Mouse (Mus musculus) monocyte, adult 5-6 weeks (primary cell): ENCODE measurements around the gene Parp9. TPM values are rescaled to one million over a fixed set of nuclear protein-coding genes. Genes with fewer than 3 reads are reported as not detected.
A peak's percentile ranks its signal among the peaks of the same experiment; 100 is the strongest.
"Not testable (repeated sequence)": the region's sequence is repeated elsewhere in the genome, so short reads cannot be mapped to it uniquely, and the experiment has no call there.

Experiments used
- ATAC-seq: fragments of 153-309, 156-312 bp; replicated peaks from 2 replicates; pipeline ENCODE4 v1.8.0; 2017; ENCODE audit warnings: mild to moderate bottlenecking; ENCODE audit not compliant: low TSS enrichment, insufficient number of reproducible peaks, severe bottlenecking, poor library complexity, low FRiP score
- total RNA-seq: library from RNA; stranded (forward); fragments of 200-1000, 200-491, 200-594 nt; gene quantifications from 3 replicates; pipeline ENCODE4 v1.2.3, GENCODE M21; 2017

The Parp9 gene
- total RNA-seq, 1 experiment from 2014 or later, result 79.8 TPM

DNA sequence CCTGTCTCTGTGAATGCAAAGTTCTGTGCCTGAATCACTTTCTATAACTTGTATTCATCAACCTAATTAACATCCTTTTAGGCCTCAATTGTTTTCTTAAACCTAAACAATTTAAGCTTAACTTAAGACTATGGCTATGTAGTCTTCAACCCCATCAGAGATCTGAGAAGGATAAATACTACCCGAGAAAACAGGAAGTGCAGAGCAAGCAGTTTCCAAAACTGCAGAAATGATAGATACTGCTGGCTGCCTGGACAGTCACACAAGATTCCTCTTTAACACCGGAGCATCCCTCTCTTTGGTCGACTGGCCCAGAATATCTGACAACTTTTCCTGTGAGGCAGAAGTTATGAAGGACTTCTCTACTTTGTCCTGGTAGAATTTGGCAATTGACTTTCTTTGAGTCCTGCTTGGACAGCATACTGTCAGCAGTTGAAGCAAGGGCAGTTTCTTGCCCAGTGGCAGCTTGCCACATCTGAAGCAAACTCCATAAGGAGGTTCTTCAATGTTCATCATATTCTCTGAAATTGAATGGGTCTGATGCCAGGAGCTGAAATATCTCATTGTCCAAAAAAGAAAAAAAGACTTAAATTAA, 15.9 kb upstream of the Parp9 start:
- no peak for ATAC-seq

DNA sequence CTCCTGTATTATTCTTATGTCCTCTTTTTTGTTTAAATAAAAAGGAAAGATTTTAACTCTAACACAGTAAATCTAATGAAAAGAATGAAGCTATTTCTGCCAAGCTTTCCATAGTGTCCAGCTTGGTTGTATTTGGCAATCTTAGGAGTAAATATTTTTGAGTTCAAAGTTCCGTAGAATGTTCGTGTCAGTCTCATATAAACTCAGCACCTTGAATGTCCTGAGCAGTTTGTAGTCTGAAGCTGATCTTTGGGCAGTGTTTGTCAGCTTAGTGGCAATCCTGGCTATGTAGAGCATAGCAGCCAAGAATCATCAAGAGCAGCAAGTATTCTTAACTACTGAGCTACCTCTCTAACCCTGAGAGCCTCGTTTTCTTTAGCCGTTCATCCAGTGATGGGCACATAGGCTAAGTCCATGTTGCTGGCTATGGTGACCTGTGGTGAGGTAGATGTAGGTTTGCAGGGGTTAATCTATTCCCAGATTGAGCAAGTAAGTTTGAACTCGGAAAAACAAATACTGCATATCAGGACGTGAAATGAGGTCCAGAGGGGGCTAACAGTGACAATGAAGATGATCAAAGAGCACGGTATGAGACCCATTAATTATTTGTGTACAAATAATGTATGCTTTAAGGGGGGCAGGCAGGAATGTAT, 14.6 kb upstream of the Parp9 start:
- ATAC-seq, result no peak

DNA sequence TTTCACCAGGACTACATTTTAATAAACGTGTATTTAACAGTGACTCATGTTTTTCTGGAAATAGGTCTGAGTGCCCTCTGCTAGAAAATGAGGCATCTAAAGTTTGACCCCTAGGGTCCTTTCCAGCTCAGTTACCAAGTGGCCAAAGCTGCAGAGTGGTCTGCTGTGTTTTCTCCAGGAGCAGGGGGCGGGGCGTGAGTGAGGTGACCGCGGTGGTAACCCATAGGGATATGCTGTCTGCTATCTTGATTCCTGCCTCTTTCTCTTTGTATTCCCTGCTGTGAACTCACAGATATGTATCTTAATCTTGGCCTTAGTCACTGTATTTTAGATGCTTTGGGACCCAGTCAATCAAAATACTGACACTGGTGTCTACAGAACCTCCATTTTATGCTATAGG, 13.9 kb upstream of the Parp9 start:
- ATAC-seq, result no peak

DNA sequence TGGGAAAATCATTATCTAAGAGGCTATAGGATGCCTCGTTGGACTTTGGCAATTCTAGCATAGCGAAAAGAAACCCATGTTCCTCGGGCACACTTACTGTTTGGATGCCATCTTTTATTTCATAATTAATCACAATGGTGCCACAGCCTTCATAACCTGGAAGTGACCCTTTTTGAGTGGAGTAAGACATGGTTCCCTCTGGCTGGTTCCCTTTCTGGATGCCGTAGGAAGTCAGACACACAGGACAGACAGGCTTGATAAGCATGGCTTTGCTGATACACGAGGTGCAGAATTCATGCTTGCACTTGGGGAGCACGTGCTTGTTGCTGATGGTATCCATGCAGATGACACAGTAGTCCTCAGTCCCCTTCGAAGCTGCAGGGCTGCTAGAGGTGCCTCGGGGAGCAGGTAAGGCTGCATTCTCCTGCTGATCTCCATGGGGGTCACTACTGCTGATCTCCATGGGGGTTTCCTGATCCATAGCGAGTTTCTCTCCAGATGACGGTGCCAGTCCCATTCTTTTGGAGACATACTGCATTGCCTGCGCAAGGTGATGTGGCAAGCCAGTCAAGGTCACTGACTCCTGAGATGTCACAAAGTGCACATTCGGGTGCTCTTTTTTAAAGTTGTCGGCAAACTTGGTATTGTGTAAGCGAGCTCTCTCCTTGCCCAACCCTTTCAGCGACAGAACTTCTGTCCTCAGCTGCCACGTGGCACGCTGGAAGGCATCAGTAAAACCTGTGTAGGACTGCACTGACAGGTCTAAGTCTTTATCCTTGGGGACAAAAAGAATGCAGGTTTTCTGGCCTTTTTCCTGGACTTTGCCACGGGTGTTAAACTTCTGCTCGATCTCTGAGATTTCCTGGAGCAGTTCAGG, 5.9 kb upstream of the Parp9 start:
- ATAC-seq, result no peak

DNA sequence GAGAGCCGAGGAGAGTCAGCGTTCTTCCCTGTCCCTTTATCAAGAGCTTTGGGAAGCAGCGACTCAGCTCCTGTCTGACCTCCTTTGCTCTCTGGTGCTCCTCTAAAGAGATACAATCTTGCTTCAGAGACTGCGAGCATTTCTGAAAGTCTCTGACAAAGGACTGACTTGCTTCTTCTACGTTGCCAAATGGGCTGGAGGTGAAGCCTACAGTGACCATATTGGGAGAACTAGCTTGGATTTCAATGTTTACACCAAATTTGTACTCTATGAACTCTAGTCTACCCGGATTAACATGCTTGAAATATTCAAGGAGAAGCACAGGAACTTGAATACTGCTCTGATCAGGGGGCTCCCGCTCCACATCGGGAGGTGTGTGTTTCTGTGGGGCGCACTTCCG, 5.1 kb upstream of the Parp9 start:
- ATAC-seq, result no peak

DNA sequence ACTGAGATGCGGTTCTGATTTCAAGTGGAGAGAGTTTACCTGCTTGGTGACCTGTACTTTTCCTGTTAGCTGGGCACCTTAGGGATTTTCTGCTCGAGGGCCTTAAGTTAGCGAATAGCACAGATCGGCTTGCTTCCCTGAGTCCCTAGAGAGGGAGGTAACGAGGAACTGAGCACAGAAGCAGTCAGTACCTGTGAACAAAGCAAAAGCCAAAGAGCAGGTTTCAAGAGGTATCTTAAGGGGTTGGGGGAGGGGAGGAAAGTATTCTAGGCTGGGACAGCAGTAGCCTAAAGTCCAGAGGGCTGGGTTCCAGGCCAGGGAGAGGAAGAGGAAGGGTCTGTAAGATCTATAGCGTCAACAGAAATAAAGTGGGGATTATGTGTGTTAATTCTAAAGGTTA, 991 bp downstream of the Parp9 start:
- peak; percentile 4; the same call in 1 of the 2 replicates for ATAC-seq

DNA sequence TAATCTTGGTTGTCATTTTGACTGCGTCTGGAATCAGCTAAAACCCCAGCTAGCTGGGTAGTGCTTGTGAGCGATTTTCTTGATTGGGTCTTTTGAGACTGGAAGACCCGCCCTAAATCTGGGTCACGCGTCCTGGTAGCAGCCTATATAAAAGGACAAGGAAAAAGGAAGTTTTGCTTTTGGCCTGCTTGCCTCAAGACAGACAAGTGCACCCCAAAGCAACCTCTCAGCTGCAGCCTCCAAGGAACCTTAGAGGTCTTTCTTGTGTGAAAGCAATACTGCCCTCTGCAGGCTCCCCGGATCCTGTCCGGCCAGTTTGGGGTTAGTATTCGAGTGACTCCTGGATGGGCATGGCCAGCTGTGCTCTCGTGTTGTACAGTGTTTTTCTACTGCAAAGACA, 1.4 kb downstream of the Parp9 start:
- ATAC-seq, result peak; percentile 92

DNA sequence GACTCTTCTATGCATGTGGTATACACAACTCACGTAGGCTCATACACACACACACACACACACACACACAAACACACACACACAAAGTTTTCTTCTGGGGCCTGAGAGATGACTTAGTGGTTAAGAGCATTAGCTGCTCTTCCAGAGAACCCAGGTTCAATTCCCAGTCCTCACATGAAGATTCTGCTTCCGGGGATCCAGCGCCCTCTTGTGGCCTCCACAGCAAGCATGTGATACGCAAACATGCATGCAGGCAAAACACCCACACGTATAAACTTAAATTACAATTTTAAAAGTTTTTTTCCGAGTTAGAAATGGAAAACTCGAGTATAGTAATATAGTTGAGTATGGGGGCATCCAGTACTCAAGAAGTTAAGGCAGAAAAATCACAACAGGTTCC, 3.1 kb downstream of the Parp9 start:
- ATAC-seq, result no peak

DNA sequence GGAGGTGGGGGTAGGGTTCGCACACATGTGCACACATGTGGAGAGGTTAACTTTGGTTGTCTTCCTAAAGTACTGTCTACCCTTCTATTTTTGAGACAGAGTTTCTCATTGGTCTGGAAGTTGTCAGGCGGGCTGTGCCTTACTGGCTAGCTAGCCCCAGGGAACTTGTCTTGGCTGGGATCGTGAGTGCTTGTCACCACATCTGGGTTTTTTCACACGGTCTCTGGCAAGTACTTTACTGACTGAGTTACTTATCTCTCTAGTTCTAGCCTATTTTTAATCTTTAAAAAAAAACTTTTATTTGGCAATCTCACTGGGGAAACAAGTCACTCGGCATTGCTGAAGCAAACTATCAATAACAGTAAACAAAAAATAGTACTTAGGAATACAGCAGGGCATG, 11.0 kb downstream of the Parp9 start:
- ATAC-seq, result no peak

DNA sequence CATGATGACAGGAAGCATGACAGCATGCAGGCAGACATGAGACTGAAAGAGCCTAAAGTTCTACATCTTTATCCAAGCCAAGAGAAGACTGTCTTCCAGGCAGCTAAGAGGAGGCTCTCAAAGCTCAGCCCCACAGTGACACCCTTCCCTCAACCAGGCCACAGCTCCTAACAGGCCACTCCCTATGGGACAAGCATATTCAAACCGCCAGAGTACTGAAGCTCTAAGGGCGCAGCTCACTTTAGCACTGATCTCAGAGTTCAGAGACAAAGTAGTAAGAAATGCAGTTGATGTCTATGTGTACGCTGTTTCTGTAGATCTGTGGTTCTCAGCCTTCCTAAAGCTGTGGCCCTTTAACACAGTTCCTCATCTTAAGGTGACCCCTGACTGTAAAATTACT, 12.9 kb downstream of the Parp9 start:
- no peak for ATAC-seq

DNA sequence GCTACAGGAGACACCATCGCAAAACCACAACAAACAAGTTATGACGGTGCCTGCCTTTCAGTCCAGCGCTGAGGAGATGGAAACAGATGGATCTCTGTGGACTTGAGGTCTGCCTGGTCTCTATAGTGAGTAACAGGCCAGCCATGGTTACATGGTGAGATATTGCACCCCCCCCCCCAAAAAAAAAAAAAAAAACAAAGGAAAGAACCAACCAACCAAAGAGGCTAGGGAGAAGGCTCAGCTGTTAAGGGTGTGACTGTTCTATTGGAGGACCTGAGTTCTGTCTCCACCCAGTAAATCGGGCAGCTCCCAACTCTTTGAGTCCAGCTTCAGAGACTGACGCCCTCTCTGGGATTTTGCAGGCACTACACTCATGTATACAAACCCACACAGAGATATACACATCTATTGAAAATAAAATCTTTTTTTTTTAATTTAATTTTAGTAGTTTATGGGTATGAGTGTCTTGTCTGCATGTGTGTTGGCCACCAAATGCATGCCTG, 14.4 kb downstream of the Parp9 start:
- no peak for ATAC-seq

DNA sequence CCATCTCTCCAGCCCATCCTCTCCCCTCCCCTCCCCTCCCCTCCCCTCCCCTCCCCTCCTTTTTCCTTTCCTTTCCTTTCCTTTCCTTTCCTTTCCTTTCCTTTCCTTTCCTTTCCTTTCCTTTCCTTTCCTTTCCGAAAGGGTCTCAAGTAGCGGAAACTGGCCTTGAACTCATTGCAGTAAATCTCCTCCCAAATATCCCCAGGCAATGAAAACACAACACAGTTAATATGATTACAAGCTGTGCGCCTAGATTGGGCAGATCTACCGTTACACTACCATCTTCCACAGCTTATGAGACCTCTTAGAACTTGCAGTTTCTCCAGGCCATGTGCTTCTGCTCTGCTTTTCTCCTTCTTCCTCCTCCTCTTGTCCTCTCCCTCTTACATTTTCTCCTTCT, 27.7 kb downstream of the Parp9 start:
- not testable (repeated sequence) for ATAC-seq

DNA sequence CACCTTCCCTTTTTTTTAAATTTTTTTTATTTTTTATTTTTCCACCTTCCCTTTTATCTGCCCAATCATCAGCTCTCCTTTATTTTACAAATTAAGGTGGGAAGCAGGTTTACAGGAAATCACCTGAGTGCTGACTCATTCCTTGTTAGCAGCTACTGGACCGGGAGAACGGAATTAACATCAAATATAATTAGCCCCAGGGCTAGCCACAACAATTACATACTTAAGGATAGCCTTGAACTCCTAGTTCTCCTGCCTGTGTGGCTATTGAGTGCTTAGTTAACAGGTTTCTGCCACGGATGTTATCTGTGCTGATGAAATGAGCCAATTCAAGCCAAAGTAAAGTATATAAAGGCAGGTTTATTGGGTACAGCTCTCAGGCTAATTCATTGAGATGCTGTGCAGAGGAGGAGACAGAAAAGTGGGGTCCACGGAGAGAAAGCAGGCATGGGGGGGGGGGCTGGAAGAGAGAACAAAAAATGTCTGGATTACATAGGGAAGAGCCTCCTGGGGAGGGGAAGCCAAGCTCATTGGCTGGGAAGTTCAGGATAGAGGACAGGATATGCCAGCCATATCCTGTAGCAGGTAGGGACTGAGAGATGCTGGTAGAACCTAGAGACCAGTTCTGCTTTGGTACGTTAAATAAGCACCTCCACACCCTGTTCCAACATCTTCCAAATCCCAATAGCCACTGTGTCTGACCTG, 28.3 kb downstream of the Parp9 start:
- ATAC-seq, result no peak

DNA sequence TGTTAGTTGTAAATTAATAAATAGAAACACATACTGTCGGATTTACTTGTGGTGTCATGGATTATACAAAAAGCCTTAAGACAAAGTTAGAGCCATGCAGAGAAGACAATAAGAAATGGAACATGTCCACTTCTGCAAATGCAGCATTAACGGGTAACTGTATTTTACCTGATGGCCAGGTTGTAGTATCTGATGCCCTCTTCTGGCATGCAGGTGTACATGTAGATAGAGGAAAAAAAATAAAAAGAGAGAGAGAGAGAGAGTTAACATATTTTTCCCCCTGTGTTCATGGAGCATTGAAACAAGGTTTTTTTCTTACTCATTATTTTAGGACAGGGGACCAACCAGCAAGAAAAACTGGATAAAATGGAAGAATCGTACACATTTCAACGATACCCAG, 29.0 kb downstream of the Parp9 start:
- ATAC-seq, result no peak

DNA sequence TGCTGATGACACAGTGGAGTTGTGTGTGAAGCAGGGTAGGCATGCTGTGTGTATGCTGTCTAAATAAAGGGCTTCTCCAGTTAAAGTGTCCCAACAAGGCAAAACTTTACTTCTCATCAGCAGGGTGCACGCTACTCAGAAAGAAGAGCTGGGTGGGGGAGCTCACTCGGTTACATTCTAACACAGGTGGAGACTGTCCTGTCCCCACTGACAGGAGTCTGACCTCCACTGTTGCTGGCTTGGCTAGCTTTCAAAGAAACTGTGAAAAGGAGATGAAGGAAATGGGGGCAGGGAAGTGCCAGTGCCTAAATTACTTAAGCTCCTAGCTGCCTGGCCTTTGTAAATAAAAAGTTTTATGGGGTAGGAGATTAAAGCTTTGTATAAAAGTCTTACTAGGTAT, 29.9 kb downstream of the Parp9 start:
- no peak for ATAC-seq

DNA sequence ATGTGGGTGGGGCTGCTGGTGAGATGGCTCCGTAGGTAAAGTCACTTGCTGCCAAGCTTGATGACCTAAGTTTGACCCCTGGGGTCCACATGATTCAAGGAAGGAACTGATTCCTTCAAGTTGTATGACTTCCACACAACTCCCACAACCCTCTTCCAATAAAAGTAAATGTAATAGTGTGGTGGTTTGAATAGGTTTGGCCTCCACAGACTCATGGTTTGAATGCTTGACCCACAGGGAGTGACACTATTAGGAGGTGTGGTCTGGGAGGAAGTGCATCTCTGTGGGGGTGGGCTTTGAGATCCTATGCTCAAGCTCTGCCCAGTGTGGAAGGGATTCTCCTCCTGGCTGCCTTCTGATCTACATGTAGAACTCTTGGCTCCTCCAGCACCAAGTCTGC, 35.8 kb downstream of the Parp9 start:
- ATAC-seq, result no peak

DNA sequence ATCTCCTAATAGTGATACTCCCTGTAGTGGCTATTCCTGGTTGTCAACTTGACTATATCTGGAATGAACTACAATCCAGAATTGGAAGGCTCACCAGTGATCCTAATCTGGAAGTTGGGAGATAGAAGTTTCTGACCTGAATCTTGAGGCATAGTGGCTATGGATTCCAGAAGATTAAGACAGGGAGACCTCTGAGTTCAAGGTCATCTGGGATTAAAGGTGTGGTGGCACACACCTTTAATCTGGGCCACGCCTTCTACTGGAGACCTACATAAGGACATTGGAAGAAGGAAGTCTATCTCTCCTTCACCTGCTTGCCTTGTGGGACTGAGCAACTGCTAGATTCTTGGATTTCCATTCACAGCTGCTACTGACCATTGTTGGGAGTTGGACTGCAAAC, 40.2 kb downstream of the Parp9 start, which contains the start of gene Kpna1:
Gene Kpna1, plus strand, starts transcription at position 301 of the 400 bp plus-strand sequence.
- not testable (repeated sequence) for ATAC-seq

DNA sequence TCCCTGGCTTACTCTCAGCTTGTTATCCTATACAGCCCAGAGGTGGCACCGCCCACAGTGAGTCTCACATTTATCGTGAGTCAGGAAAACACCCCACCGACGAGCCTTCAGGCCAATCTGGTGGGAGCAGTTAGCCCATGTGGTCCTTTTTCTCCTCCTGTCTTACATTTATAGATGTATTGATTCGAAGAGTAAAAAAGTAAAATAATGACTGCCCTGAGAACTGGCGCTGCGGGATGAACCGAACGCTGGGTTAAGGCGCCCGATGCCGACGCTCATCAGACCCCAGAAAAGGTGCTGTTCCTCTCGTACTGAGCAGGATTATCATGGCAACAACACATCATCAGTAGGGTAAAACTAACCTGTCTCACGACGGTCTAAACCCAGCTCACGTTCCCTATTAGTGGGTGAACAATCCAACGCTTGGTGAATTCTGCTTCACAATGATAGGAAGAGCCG, 43.1 kb downstream of the Parp9 start:
- ATAC-seq, result peak; percentile 89

DNA sequence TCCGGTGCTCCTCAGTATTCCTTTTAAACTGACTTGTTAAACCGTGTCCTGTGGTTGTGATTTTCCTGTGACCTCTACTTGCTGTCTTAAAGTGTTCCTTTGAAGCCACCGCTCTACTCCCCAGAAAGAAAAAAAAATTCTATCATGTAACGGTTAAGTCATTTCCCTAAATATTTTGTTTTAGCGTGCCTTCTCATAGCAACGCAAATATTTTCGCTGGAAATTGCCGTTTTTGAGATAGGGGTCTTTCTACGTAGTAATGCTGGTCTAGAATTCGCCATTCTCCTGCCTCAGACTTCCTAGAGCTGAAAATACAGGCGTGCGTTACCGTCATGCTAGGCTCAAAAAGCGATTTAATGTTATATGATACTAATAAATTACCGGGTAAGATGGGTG, 44.2 kb downstream of the Parp9 start:
- no peak for ATAC-seq
